Mouse (Mus musculus) testis, postnatal 10 days (tissue): ENCODE results near the gene Olfr448.

ENCODE experiments used
- DNase-seq: peaks from one replicate; pipeline ENCODE4 v3.0.0; 2021; ENCODE audit warnings: low spot score

Olfr448 gene

DNA sequence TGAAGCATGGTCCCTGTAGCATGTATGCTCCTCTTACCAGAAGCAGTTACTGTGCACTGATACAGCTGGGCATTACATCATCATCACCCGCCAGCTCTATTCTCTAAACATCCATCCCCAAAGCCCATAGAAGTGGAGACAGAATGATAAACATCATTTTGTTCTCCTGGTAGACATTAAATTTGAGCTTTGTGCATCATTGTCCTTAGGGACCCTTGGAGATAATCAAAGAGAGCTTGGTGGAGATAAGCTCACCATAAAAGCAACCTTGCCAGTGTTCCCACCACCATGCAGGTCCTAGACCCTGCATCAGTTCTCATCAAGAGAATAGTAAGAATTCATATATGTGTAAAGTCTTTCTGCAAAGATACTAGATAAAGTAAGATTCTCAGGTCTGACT, at the start of gene Olfr448:
TSS of gene Olfr448 (plus strand) at position 301 of the 400 bp plus-strand sequence.
- no peak for DNase-seq

DNA sequence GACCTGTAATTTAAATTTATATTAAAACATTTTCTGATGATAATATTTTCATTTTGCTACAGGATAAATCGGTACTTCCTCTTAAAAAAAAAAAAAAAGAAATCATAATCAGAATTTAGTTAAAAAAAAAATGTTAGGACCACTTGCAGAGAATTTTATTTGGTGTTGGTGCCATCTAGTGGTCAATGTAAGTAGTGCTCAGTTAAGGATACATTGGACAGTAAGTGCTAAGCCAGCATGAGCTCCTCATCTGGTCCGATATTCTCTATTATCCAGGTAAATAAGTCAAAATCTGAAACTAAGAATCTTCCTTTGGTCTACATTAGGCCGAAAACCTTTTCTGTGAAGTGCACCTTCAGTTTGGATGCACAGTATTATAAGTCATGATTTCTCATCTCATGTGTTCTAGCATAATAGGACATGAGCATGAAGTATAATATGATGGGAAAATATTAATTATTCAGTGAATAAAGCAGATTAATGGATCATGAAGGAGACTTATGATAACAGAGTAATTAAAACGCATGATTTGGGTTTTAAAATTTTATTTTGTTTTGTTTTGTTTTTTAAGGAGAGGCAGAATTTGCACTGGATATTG, 29.9 kb upstream of the Olfr448 start:
- DNase-seq: no peak

GRCm38 (mm10) chr6:42869695-42870094, 20.5 kb upstream of the Olfr448 start:
- no peak for DNase-seq

GRCm38 (mm10) chr6:42876323-42876722, 13.9 kb upstream of the Olfr448 start:
- no peak for DNase-seq

DNA sequence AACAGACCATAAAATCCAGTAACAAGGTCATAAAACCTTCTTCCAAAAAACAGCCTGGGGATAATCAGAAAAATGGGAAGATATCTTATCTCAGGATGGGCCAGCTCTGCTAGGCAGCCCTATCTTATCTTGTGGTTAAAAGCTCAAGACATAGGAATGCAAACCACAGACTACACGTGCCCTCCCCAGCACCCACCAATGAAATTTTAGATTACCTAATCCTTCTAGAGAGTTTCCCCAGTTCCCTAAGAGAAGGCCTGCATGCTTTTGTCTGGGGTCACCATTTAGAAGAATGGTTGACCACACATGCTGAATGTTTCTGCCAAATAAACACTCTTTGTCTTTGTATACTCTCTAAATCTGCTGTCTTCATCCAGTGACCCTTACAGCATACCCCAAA, 10.1 kb downstream of the Olfr448 start:
- no peak for DNase-seq

GRCm38 (mm10) chr6:42908578-42908977, 18.3 kb downstream of the Olfr448 start, which contains the start of gene Olfr447:
Gene Olfr447 (plus strand): TSS chr6:42908878.
- no peak for DNase-seq

DNA sequence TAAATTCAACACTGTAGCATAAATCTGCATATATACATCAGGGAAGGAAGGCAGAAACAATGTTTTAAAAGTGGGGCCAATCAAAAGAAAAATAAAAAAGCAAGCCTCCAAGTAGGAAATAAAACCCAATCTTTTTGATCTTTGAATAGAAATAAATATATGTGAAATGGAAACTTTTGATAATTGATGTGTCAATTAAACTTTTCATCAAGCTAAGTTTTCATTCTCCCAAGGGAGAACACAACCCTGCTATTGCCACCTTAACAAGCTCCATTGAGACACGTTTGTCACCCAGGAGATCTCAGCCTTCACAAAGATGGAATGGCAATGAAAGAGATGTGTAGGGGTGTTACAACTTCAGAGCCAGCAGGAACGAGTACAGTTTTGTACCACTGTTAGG, 30.8 kb downstream of the Olfr448 start, which contains the start of gene Olfr446:
TSS of gene Olfr446 (plus strand) at position 301 of the 400 bp plus-strand sequence.
- no peak for DNase-seq
